Mouse (Mus musculus): ENCODE results near the gene Slc5a10. TPM values are rescaled to one million over a fixed set of nuclear protein-coding genes. Genes with fewer than 3 reads are reported as not detected.

The Slc5a10 gene
- polyA plus RNA-seq, 1 experiment from 2014 or later, result not detected

DNA sequence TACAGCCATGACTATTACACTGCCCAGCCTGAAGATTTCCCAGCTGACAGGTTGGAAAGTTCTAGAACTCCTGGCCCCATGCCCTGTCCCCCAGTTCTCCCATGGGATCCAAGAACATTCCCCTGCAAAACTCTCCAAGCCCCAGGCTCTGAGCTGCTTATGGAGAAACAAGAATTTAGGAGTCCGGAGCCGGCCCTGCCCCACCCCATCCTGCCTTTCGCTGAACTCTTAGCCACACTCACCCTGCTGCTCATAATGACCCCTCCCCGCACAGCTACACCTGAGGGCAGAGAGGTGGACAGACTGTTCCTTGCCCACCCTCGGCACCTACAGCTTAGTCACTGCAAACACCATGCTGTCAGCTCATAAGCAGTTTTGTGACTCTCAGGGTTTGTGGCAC, 52.8 kb downstream of the Slc5a10 start:
- Histone ChIP-seq H3K4me3 (ENCODE audit: low read depth, low read length) (no peak overlapping the region), H3K4me1 (ENCODE audit: control insufficient read depth, insufficient read depth, low read length) (no peaks in the 10 kb centered on the region), H3K9ac (ENCODE audit: low read length) (no peak overlapping the region), H3K36me3 (ENCODE audit: control insufficient read depth, insufficient read depth, low read length) (no peaks in the 10 kb centered on the region), H3K9me3 (replicated peaks; ENCODE audit: control insufficient read depth, low read length) (no peaks in the 10 kb centered on the region), H3K27me3 (replicated peaks; ENCODE audit: control insufficient read depth, insufficient read depth, low read length) (no peaks in the 10 kb centered on the region), H3K4me2 (ENCODE audit: low read length) (no peak overlapping the region), H3K27ac (ENCODE audit: low read depth, low read length) (no peak overlapping the region)
- 76% methylated on average over 5 of the region's 5 CpGs for WGBS
- DNase-seq (ENCODE audit: low spot score), result no peak
- ATAC-seq, result no peak

DNA sequence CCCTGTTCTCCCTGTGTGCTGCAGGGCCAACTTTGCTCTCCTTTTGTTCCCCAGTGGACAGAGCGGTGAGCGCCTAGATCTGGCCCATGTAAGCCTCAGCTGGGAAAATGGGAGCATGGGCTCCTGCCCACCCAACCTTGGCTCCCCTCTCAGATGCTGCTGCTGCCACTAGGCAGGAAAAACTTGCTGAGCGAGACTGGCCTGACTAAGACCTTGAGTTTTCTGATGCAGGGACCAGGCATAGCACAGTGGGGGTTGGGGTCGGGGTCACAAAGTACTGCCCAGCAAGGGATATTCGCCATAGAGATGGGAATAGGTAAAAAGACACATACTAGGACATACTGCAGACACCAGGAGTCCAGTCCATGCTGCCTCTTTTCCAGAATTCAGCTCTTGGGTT, 53.4 kb downstream of the Slc5a10 start:
- WGBS, result 83% methylated on average over 5 of the region's 5 CpGs
- DNase-seq (ENCODE audit: low spot score) (no peak), ATAC-seq (no peak)
- Histone ChIP-seq H3K4me3 (ENCODE audit: low read depth, low read length) (no peak overlapping the region), H3K4me1 (ENCODE audit: control insufficient read depth, insufficient read depth, low read length) (no peaks in the 10 kb centered on the region), H3K27ac (ENCODE audit: low read depth, low read length) (no peak overlapping the region), H3K9me3 (replicated peaks; ENCODE audit: control insufficient read depth, low read length) (no peaks in the 10 kb centered on the region), H3K9ac (ENCODE audit: low read length) (no peak overlapping the region), H3K36me3 (ENCODE audit: control insufficient read depth, insufficient read depth, low read length) (no peaks in the 10 kb centered on the region), H3K27me3 (replicated peaks; ENCODE audit: control insufficient read depth, insufficient read depth, low read length) (no peaks in the 10 kb centered on the region), H3K4me2 (ENCODE audit: low read length) (no peak overlapping the region)

DNA sequence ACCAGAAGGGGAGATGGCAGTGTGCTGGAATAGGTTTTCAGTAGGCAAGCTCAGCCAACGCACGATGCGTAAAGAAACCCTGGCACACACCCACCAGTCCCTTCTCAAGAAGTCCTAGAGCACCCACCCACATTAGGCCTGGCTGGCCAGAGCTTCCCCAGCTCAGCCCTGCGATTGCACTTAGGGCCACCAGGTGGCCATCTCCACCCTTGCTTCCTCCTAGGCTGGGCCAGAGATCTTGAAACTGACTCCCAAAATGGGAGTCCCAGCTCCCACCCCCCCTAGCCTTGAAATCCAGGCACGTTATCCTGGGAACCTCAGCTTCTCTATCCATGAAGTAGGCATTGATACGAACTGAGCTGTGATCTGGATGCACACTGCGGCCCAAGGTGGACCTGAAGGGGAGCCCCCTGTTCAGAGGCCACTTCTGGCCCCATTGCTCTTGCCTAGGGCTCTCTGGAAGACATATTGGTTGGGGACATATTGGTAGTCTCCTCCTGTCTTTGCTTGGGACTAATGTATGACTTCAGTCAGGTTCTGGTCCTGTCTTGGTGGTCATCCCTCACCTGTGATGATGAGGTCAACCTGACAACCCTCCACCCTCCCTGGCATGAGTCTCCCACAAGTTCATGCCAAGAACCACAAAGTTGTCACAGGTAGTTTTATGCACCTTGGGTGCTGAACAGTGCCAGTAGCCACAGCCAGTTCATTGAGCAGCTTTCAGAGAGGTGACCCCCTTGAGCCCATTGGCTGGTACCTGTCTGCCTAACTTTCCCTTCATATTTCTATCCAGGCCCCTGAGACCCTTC, 54.4 kb downstream of the Slc5a10 start:
- H3K4me1 ChIP-seq (ENCODE audit: control insufficient read depth, insufficient read depth, low read length), result no peaks in the 10 kb centered on the region
- H3K27me3 ChIP-seq (replicated peaks; ENCODE audit: control insufficient read depth, insufficient read depth, low read length), result no peaks in the 10 kb centered on the region
- H3K27ac ChIP-seq (ENCODE audit: low read depth, low read length), result no peak overlapping the region
- no peak overlapping the region for H3K4me3 ChIP-seq (ENCODE audit: low read depth, low read length)
- H3K9ac ChIP-seq (ENCODE audit: low read length), result no peak overlapping the region
- H3K9me3 ChIP-seq (replicated peaks; ENCODE audit: control insufficient read depth, low read length), result no peaks in the 10 kb centered on the region
- H3K4me2 ChIP-seq (ENCODE audit: low read length), result no peak overlapping the region
- H3K36me3 ChIP-seq (ENCODE audit: control insufficient read depth, insufficient read depth, low read length), result no peaks in the 10 kb centered on the region
- DNase-seq (ENCODE audit: low spot score), result peak; percentile 25
- 45% methylated on average over 7 of the region's 7 CpGs for WGBS
- ATAC-seq, result no peak

DNA sequence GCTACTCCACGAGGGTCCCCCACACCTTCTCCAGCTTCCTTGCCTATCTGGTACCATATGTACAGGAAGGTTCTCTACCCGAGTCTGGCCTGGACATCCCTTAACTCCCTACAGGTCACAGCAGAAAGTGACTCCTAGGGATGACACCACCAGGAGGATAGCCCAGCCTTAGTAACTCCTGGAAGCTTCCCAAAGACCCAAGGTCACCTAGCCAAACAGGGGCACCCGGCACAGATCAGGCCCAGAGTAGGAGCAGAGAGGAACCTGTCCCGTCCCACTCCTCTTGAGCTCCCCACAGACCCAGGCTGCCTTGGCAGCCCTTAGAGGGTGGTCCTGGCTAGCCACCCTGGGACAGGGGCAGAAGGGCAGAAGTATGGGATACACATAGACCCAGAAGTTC, 55.2 kb downstream of the Slc5a10 start:
- ATAC-seq, result no peak
- Histone ChIP-seq H3K4me3 (ENCODE audit: low read depth, low read length) (no peak overlapping the region), H3K9ac (ENCODE audit: low read length) (no peak overlapping the region), H3K9me3 (replicated peaks; ENCODE audit: control insufficient read depth, low read length) (no peaks in the 10 kb centered on the region), H3K27ac (ENCODE audit: low read depth, low read length) (no peak overlapping the region), H3K27me3 (replicated peaks; ENCODE audit: control insufficient read depth, insufficient read depth, low read length) (no peaks in the 10 kb centered on the region), H3K36me3 (ENCODE audit: control insufficient read depth, insufficient read depth, low read length) (no peaks in the 10 kb centered on the region), H3K4me2 (ENCODE audit: low read length) (no peak overlapping the region), H3K4me1 (ENCODE audit: control insufficient read depth, insufficient read depth, low read length) (no peaks in the 10 kb centered on the region)
- WGBS, result 87% methylated on average over 4 of the region's 4 CpGs
- no peak for DNase-seq (ENCODE audit: low spot score)

DNA sequence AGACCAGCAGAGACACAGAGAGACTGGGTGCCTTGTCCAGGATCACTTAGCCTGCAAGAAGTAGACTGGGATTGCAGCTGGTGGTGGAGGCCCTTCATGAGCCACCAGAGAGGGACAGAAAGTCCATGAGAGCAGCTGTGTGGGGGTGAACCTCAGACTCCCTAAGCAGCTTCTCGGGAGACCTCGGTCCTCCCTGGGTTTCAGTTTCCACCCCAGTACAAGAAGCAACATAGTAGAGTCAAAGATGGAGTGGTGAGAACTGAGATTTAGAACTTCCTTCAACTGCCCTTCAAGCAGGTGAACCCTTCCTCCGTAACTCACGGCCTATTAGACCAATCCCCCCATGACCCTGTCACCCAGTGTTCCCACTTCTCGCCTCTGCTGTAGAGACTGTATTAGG, 58.4 kb downstream of the Slc5a10 start:
- Histone ChIP-seq H3K9me3 (replicated peaks; ENCODE audit: control insufficient read depth, low read length) (no peaks in the 10 kb centered on the region), H3K4me3 (ENCODE audit: low read depth, low read length) (no peak overlapping the region), H3K36me3 (ENCODE audit: control insufficient read depth, insufficient read depth, low read length) (no peaks in the 10 kb centered on the region), H3K27ac (ENCODE audit: low read depth, low read length) (no peak overlapping the region), H3K27me3 (replicated peaks; ENCODE audit: control insufficient read depth, insufficient read depth, low read length) (no peaks in the 10 kb centered on the region), H3K4me1 (ENCODE audit: control insufficient read depth, insufficient read depth, low read length) (no peaks in the 10 kb centered on the region), H3K4me2 (ENCODE audit: low read length) (no peak overlapping the region), H3K9ac (ENCODE audit: low read length) (no peak overlapping the region)
- DNase-seq (ENCODE audit: low spot score), result no peak
- WGBS, result 96% methylated on average over 5 of the region's 5 CpGs
- ATAC-seq, result no peak

DNA sequence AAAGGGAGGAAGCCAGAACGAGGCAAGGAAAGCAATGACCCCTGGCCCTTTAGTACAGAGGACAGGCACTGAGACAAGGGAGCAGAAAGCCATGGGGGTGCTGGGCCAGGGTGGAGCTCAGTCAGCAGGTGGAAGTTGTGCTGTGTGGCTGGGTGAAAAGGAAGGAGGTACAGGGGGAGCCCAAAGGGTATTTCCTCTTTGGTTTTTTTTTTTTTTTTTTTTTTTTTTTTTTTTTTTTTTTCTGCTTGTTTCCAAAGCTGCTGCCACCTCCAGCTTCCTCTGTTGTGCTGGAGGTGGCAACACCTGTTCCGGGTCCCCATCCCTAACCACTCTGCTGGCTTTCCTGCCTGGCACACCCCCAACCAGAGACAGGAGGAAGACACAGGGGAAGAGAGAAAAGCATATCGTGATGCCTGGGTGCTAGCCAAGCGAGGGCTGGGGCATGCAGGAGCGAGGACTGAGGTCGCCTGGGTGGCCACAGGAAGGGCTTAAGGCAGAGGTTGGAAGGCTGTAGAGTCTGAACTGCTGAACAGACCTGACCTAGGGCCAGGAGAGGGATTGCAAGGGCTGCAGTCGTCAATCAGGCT, 59.7 kb downstream of the Slc5a10 start:
- H3K27ac ChIP-seq (ENCODE audit: low read depth, low read length), result no peak overlapping the region
- H3K27me3 ChIP-seq (replicated peaks; ENCODE audit: control insufficient read depth, insufficient read depth, low read length), result no peaks in the 10 kb centered on the region
- WGBS, result 73% methylated on average over 7 of the region's 7 CpGs
- H3K9ac ChIP-seq (ENCODE audit: low read length), result no peak overlapping the region
- DNase-seq (ENCODE audit: low spot score) (no peak), ATAC-seq (no peak)
- no peak overlapping the region for H3K4me3 ChIP-seq (ENCODE audit: low read depth, low read length)
- H3K36me3 ChIP-seq (ENCODE audit: control insufficient read depth, insufficient read depth, low read length), result no peaks in the 10 kb centered on the region
- no peaks in the 10 kb centered on the region for H3K9me3 ChIP-seq (replicated peaks; ENCODE audit: control insufficient read depth, low read length)
- no peaks in the 10 kb centered on the region for H3K4me1 ChIP-seq (ENCODE audit: control insufficient read depth, insufficient read depth, low read length)
- H3K4me2 ChIP-seq (ENCODE audit: low read length), result no peak overlapping the region

DNA sequence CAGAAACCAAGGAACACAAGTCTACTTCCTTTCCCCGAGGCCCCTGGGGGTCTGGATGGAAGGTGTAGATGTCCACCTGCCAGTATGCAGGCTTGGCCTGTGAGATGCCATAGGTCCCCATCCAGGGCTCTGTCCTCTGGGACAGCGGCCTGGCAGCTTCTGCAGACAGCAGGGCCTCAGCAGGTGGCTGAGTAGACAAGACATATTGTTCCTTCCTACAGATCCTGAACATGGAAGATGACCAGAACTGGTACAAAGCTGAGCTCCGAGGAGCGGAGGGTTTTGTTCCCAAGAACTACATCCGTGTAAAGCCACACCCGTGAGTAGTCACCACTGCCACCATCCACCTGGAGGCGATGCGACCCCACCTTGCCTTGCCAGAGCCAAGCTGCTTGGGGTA, 60.6 kb downstream of the Slc5a10 start:
- Histone ChIP-seq H3K4me1 (ENCODE audit: control insufficient read depth, insufficient read depth, low read length) (no peaks in the 10 kb centered on the region), H3K4me3 (ENCODE audit: low read depth, low read length) (no peak overlapping the region), H3K27me3 (replicated peaks; ENCODE audit: control insufficient read depth, insufficient read depth, low read length) (no peaks in the 10 kb centered on the region), H3K27ac (ENCODE audit: low read depth, low read length) (no peak overlapping the region), H3K9me3 (replicated peaks; ENCODE audit: control insufficient read depth, low read length) (no peaks in the 10 kb centered on the region), H3K9ac (ENCODE audit: low read length) (no peak overlapping the region), H3K4me2 (ENCODE audit: low read length) (no peak overlapping the region), H3K36me3 (ENCODE audit: control insufficient read depth, insufficient read depth, low read length) (no peaks in the 10 kb centered on the region)
- WGBS, result 87% methylated on average over 8 of the region's 8 CpGs
- DNase-seq (ENCODE audit: low spot score), result no peak
- no peak for ATAC-seq

DNA sequence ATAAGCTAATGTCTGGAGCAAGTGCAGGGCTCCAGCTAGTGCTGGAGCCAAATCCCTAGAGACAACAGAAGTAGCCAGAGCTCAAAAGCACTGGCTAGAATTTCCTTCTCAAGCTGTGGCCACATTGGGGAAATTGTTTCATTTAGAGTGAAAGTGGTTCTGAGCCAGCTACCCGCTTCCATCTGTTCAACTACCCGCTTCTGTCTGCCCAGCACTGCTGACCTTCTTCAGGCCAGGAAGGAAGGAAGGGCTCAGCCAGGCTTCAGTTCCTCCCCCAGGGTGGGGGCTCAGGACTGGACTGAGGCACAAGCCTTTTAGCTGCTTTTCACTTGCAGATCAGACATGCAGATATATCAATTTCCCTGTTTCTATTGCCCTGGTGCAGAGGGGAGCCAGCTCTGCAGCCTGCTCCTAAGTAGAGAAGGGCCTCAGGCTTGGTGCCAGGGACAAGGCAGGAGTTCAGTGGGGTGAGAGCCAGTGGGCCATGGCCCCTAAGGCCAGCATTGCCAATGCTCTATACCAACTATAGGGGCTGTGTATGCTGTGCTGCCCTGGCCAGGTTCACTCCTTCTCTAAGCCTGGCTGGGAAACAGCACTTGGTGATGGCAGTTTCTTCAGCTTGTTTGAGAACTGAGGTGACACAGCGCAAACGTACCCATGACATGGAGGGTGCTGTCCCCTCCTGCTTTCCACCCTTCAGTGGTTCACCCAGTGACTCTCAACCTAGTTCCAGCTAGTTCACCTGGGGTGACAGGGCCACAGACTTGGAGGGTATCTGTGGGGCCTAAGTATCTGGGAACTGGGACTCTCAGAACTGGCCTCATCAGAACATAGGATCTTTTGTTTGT, 61.4 kb downstream of the Slc5a10 start:
- no peaks in the 10 kb centered on the region for H3K4me1 ChIP-seq (ENCODE audit: control insufficient read depth, insufficient read depth, low read length)
- no peak overlapping the region for H3K9ac ChIP-seq (ENCODE audit: low read length)
- no peaks in the 10 kb centered on the region for H3K27me3 ChIP-seq (replicated peaks; ENCODE audit: control insufficient read depth, insufficient read depth, low read length)
- no peak overlapping the region for H3K4me2 ChIP-seq (ENCODE audit: low read length)
- no peaks in the 10 kb centered on the region for H3K9me3 ChIP-seq (replicated peaks; ENCODE audit: control insufficient read depth, low read length)
- no peak for ATAC-seq
- H3K4me3 ChIP-seq (ENCODE audit: low read depth, low read length), result no peak overlapping the region
- no peak for DNase-seq (ENCODE audit: low spot score)
- 81% methylated on average over 4 of the region's 4 CpGs for WGBS
- H3K27ac ChIP-seq (ENCODE audit: low read depth, low read length), result no peak overlapping the region
- H3K36me3 ChIP-seq (ENCODE audit: control insufficient read depth, insufficient read depth, low read length), result no peaks in the 10 kb centered on the region
